Mouse (Mus musculus) right cerebral cortex, postnatal 25 days (tissue): Measurements from ENCODE around the gene Rangap1.

Experiments
- DNase-seq: peaks from one replicate; pipeline ENCODE4 v3.0.0; 2022

The Rangap1 gene

DNA sequence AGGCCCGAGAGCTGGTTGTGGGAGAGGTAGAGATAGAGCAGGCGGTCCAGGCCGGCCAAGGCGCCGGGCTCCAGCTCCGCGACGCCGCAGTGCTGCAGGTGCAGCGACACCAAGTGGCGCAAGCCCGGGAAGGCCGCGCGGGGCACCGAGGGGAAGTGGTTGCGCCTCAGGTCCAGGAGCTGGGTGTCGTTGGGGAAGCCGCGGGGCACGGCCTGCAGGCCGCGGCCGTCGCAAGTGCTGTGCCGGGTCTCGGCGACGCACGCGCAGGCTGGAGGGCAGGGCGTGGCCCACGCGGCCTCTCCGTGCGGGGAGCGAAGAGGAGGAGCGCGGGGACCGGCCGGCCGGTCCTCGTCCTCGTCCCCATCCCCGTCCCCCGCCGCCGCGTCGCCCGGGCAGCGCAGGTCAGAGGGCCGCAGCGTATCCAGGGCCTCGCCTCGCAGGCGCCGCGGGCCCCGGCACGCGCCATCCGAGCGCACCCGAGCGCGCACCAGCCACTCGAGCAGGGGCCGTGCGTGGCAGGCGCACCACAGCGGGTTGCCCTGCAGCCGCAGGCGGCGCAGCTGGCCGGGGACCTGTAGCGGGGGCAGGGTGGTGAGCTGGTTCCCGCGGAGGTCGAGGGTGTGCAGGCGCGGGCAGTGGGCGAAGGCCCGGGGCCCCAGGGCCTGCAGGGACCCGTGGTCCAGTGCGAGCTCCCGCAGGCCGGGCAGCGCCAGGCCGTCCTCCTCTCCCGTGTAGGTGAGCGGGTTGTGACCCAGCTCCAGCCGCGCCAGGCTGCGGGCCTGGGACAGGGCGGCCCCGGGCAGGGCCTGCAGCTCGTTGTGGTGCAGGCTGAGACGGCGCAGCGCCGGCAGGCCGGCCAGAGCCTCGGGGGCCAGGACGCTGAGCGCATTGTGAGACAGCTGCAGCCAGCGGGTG, 51.1 kb downstream of the Rangap1 start:
- peak; percentile 84 for DNase-seq

GRCm38 (mm10) chr15:81693366-81693966, 51.9 kb downstream of the Rangap1 start:
- no peak for DNase-seq

- DNase-seq: no peak
These were observed 65.0 kb downstream of the Rangap1 start for GRCm38 (mm10) chr15:81680301-81680805.

GRCm38 (mm10) chr15:81676637-81677036, 68.7 kb downstream of the Rangap1 start:
- no peak for DNase-seq

DNA sequence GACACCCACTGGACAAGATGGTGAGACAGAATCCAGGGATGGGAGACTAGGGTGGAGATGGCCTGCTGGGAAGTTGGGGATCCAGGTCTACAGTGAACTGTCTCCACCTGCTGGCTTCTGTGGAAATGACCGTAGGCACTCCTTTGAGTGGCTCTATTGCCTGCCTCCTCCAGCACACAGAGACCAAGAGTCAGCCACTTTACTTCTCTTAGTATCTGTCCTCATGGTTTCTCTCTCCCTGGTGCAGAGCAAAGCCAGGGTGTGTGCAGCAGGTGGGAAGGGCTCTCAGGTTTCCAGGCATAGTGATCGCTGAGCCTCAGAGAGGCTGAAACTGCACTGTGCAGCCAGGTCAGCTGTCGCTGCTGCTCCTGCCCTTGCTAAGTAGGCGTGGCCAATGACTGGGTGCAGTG, 75.1 kb downstream of the Rangap1 start:
- DNase-seq: peak; percentile 28

- DNase-seq: no peak
These were observed 78.4 kb downstream of the Rangap1 start for GRCm38 (mm10) chr15:81666957-81667356.

- peak; percentile 90 for DNase-seq
These were observed 81.4 kb downstream of the Rangap1 start, which contains the start of gene L3mbtl2 for GRCm38 (mm10) chr15:81663697-81664561. Gene L3mbtl2, plus strand, starts transcription at chr15:81663889.

- no peak for DNase-seq
These were observed 82.0 kb downstream of the Rangap1 start for GRCm38 (mm10) chr15:81663281-81663680.

DNA sequence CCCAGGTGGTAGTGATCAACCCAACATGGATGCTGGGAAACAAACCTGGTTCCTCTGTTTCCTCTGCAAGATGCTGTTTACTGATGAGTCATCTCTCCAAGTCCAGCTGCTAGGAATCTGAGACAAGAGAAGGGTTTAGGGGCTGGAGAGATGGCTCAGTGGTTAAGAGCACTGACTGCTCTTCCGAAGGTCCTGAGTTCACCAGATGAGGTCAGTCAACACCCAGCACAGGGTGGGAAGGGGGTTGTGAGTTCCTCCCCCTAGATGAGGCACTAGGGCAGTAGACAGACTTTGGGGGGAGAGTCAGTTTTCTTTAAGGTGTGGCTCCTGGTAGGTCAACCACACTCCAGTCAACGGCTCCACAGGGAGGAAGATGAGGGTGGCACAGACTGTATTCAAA, 83.6 kb downstream of the Rangap1 start:
- no peak for DNase-seq
